Mouse (Mus musculus): ENCODE data around the gene Abhd4.

Gene Abhd4

DNA sequence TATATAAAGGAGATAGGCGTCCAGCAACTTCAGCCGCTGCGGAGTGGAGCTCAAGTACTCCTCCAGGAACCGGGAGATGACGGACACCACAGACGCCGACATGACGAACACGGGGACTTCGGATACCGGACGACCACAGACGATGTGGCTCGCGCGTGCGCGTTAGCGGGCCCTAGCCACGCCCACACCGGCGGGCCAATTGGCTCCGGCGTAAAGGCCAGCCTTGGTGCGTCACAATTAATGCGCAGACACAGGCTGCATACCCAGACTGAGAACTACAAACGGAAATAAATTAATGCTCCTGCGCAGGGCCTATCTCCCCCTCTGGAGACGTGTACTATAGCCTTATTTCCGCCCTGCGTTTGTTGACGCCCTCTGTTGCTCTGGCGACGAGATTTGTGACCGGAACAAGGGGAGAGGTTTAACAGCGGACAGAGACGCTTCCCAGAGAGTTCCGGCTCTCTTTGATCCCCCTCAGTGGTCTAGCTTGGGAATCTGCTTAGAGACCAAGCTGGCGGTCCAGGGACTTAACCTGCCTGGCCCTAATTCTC lies at the start of gene Abhd4, which contains the start of gene Dad1:
Gene Abhd4, plus strand, starts transcription at position 448 of the 551 bp plus-strand sequence.
Gene Dad1, minus strand, starts transcription at position 364 of the 551 bp plus-strand sequence.
- DNase-seq, result peak; percentile 98 to 99

DNA sequence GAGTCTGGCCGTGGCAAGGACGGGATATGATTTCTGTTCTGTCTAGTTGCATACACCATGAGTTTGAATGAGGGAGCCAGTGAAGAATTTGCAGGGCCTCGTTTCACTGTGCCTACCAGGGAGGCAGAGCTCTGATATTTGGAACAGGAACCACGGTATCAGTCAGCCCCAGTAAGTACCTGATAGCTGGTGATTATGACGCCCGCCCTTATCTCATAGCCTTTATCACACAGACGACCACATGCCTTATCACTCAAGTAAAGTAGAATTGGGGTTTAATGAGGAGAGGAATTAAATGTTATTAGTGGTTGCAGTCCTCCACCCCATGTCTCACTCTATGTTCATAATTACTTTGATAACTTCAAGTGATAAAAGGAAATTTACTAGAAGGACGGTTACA lies 49.7 kb upstream of the Abhd4 start:
- no peak for DNase-seq

DNA sequence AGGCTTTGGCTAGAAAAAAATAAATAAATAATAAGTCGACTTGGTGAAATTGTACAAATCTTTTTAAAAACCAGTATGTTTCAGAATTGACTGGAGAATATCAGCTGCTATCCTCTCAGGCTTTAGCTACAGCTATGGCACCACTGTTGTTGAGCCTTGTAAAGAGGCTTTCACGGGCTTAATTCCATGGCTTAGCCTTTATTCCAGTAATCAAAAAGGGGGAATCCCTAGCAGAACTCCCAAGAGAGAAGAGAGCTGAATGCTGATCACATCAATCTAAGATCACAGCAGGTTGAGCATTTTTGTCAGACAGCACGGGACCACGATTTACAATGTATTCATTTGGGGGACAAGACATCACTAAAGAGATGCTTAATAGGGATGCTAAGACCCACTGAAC lies 49.2 kb upstream of the Abhd4 start:
- no peak for DNase-seq

DNA sequence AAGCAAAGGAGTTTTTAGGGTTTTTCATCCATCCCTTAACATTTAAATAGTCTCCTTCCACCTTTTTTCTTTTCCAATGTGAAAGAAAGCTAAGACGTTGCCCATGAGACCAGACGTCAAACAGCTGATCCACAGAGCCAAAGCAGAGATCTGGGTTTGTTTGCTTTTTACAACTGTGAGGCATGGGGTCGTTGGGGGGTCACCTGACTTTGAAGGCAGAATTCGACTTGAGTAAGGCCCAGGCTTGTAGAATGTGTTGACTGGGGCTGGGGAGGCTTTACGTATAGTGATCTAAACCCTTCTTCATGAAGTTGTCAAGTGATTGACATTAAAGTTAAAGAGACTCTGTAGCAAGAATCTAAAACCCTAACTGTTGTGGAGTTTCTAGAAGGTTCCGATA lies 48.1 kb upstream of the Abhd4 start:
- DNase-seq, result no peak

DNA sequence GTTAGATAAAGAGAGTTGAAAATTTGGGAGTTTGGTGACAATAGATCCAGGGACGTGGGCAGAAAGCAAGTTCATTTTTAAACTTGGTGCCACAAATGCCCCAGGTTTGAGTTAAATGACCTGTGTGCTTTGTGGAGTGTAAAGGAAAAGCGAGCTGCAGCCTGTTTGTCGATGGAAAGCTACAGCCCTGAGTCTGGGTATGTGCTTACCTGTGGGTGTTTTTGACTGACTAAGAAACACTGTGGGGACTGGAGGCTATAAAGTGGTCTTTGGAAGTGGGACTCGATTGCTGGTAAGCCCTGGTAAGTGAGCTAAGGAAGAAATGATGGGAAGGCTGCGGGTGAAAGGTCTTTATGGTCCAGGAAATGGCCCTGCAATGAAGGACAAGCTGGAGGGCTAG lies 47.7 kb upstream of the Abhd4 start:
- no peak for DNase-seq

DNA sequence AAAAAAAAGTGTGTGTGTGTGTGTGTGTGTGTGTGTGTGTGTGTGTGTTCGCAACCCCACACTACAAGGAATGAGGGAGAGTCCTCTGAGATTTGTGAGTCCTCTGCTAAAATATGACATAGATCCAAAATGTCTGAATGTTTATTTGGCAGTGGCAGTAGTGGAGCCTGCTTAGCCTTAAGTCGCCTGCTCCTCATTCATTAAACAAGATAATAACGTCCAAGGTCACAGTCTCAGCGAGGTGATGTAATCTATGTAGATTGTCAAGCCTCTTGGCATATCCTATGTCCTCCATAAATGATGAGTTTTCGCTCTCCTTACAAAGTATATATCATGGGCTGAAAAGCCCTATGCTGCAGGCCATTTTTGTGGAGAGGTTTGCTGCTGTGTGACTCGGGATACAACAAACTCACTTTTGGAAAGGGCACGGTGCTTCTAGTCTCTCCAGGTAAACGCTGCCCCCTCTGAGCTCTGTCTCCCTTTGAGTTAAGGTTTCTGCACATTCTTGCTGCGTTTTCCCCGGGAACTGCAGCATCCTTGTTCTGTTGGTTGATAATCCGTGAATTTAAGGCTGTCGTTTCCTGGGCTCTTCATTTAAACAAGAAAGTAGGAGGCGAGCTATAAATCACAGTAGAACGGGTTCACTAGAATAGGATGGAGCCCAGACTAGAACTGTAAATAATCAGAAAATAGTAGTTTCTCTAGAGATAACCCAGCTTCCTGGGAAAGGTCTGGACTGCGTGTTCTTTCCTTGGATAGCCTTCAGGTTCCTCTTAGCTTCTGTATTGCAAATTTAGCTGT lies 47.0 kb upstream of the Abhd4 start:
- DNase-seq, result no peak

DNA sequence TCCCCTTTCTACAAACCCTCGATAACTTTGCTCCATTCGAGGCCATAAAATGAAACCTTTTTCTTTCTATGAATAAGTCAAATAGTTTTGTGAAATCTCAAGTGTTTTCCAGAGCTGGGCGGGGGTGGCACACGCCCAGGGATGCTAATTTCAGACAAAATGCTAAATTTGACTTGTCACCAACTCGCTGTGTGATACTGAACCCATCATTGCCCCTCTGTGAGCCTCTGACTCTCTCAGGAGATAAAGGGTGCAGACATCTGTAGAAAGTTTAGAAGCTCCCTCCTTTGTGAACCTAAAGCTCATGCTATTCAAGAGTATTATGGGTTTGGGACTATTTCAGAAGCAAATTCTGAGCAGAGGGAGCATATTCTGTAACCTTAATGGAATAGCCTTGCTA lies 46.1 kb upstream of the Abhd4 start:
- no peak for DNase-seq

DNA sequence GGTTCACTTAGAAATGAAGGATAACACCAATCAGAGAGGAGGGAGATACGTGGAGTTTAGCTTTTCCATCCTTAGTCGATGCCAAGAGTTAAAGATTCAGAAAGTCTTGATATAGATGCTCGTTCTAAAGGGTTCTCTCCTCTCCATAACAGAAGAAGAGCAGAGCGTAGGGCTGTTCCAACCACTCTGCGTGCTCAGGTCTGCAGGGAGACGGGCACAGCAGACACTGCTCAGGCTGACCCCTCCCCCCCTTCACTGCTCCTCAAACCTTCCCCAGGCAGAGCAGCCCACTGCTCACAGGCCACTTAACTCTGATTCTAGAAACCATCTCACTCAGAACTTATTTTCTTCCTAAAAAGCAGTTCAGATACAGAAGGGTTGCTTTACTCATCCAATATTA lies 45.2 kb upstream of the Abhd4 start:
- DNase-seq, result no peak

DNA sequence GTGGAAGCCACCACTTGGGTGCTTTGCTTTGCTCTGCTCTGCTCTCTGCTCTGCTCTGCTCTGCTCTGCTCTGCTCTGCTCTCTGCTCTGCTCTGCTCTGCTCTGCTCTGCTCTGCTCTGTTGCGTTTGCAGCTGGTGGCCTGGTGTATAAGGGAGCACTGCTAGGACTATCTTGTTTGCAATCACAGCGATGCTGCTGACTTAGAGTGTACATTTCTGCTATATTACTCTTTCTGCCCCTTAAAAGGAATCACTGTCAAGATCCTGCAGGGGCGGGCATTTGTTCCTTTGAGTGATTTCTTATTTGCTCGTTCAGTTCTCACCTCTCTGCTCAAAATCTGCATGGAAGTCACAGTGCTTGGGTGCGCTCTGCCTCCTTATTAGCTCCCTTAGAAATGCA lies 44.1 kb upstream of the Abhd4 start:
- DNase-seq, result no peak

DNA sequence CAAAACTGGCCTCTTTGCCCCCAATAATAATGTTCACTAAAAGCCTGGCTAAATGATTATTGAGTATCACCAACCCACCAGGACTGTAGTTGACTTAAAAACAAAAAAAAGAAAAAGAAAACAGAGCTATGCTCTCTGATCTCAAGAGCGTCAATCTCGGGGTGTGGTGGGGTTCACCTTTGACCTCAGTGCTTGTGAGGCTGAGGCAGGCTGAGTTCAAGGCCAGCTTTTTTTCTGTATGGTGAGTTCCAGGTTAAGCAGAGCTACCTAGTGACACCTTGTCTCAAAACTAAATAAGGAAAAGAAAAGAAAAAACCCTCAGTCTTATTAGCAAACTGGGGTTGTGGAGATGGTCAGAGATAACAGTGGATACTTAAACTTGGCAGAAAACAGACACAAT lies 43.6 kb upstream of the Abhd4 start:
- DNase-seq, result no peak

DNA sequence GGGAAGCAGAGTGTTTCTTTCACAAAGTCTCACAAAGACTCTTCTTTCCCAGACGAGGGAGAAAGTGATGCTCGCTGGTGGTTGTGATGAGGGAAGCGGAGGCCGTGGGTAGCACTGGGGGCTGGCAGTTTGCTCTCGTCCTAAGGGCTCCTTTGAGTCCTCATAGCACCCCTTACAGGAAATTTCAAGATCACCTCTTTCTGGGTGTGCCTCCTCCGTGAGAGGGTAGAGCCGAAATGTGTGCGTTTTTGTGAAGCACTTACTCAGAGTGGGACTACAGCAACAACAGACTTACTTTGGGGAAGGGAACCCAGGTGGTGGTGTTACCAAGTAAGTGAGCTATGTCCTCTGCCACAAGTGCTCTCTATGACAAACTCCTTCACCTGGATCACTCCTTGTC lies 42.8 kb upstream of the Abhd4 start:
- DNase-seq, result no peak

DNA sequence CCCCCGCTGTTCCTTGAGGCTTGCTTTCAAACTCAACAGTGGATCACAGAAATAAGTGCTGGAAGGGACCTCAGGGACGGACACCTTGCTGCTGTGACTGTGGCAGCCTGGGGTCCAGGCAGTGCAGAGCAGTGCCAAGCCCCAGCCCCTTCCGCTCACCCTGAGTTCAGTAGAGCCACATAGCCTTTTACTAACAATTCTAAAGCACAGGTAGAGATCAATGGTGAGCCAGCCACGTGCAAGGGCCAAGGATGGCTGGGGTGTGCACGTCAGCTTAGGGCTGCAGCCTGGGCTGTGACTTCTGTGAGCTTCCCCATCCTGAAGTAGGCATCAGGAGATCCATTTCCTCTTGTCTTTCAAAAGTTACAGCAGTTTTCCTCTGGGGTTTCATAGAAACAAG lies 42.2 kb upstream of the Abhd4 start:
- no peak for DNase-seq

DNA sequence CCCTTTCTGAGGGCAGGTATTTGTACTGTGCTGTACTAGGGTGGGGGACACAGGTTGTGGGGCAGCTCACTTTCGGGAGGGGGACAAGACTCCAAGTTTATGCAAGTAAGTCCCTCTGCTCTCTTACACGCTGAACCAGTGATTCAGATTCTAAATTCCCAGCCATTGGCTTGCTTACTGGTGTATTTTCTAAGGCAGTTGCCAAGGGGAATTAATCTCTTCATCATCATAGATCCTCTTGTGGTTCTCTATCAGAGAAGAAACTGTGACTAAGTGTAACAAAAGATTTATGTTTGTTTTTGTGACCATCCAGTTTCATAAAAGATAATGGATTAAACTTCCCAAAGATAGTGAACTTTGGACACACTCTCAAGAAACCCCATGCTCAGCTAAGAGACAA lies 40.3 kb upstream of the Abhd4 start:
- DNase-seq, result no peak

DNA sequence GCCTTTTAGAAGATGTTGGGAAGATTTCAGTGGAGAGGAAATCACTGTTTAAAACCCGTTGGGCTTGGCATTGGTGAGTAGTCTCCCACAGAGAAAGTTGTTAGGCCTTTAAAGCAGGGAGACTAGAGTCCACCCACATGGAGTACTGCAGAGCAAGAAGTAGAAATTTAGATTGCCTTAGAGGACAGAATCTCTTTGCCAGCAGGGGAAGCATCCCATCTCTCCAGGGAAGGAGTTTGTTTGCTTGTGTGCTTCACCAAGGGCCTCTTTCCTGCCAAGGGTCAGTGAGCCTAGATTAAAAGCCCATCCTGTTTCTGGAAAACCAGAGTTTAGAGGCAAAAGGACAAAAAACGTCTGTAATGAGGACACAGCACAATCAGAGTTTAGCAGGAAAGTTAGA lies 39.5 kb upstream of the Abhd4 start:
- DNase-seq, result no peak

DNA sequence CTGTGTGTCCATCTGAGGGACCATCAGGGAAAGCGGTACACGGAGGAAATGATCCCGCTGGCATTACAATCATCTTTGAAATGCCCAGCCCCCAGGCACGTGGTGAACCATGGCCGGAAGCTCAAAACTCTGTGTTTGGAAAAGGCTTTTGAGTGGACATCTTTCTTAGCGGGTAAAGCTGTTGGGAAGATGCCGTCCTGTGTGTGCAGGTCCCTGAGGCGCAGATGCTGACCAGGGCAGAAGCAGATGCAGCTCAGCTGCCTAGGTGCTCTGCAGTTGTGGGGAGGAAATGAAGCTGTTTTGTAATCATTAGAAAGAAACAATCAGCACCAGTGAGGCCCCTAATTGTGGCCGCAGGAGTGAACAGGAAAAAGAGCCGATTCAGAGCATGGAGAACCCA lies 39.1 kb upstream of the Abhd4 start:
- no peak for DNase-seq

DNA sequence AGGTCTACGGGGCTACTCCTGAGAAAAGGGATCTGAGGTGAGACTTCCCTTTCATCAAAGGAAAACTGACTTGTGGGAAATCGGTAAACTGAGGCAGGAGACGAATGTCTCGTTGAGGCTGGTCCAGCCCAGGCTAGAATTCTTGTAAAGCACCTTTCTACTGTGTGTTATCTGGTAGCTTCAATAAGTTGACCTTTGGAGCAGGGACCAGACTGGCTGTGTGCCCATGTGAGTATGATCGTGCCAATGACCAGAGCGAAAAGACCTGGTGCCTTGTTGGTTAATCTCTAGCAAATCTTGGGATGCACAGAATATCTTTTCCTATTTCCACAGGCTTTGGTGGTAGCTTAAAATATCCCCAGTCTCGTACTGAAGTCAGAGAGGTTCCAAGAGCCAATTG lies 37.9 kb upstream of the Abhd4 start:
- DNase-seq, result peak in 1 of 2 experiments; percentile 26

DNA sequence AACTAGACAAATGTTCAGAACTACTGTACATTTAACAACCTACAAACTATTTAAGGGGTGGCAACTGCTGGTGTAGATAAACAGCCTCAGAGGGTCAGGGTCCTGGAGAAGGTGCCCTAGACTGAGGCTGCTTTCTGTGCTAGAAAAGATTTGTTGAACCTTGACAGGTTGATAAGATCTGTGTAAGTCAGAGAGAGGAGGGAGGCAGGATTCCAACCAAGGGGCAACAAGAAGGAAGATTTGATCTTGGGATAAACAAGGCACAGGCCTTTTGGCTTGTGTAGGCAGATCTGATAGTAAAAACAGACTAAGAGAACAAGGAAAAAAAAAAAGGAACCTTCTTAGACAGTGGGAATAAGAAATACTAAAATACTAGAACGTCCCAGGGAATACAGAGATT lies 35.8 kb upstream of the Abhd4 start:
- no peak for DNase-seq

DNA sequence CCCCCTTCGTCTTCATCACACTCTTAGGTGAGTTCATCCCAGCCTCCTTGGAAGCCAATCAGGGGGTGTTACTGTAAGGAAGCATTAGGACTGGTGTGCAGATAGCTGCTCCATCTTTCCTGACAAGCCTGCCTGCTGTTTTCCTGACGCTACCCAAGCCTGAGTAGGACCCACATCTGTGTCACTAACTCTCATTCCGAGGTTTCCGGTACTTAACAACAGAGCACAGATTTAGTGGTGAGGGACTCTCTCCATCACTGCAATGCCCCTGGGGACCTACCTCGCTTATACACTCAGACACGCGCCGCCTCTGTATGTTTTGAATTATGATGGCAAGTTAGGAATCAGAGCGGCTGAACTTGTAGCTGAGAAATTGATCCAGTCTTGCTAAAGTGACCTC lies 35.3 kb upstream of the Abhd4 start:
- no peak for DNase-seq

DNA sequence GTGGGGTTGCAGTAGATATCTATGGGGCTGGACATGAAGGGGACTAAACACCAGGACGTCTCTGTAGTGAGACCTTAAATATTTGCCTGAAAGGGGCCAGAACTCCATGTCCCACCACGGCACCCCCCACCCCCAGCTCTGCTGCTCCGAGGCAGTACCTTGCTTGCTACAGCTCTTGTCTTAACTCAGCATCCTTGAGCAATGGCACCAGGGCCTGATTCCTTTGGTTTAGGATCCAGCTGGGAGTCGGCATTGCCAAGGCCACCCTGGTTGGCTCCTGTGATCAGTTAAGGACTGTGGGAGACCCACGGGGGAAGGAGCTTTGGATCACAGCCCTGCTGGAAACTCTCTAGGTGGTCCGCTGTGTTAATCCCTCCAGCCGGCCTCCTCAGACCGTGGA lies 34.7 kb upstream of the Abhd4 start:
- DNase-seq, result no peak

DNA sequence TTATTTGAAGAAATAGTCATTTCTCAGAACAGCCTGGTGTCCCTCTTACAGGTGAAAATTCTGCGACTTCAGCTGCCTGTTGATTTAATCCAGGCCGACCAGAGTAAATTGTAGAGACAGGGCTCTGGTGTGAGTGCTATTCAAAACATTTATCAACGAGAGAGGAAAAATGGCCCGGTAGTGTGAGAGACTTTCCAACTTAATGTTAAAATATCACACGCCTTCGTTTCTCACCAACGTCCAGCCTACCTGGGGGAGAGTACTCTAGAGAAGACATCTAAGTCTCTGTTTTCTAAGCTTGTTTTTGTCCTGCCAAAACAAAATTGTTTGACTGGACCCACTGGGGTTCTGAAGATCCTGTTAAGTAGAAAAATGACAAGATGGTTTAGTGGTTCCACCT lies 34.1 kb upstream of the Abhd4 start:
- DNase-seq, result no peak

DNA sequence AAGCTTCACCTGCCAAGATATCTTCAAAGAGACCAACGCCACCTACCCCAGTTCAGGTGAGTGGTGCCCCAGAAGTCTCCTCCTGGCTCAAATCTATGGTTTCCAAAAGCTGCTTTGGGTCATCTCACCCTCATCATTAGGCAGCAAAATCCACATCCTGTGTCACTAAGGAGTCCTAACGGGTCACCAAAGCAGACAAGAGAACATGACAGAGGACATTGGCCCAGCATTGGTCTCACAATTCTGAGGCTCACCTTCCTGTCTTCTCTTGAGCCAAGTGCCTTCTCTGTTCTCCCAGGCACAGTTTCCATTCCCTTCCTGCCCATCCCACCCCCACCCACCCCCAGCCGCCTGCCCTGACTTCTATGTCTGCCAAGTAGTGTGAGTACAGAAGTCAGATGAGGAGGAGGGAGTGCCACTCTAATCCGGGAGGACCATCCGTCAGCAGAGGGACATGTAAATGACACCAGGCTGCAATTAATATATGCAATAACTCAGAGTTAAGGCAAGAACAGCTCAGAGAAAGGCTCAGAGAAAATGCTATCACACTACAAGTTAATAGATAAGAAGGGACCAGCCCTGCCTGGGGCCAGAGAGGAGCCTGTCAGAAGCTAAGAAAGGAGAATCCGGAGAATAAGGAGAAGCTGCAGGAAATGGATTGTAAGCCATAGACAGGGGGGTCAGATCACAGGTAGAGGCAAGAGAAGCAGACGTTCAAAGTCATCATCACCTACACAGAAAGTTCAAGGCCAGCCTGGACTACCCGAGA lies 33.1 kb upstream of the Abhd4 start:
- DNase-seq, result no peak

DNA sequence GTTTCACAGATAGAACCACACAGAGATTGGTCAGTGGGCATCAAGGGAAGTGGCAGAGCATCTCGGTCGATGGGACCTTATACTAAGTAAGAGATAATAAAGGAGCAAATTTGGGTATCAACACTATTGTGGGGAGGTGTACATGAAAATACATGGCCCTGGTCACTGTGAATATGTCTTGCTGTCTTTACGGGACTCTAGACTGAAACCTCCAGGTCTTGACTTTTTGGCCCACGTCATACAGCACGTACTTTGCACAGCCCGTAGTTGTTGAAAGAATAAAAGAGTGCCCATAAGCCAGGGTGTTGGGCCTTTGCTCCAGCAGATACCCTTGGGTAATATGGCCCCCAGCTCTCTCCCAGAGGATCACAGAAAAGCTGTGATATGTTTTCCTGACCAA lies 32.3 kb upstream of the Abhd4 start:
- no peak for DNase-seq

DNA sequence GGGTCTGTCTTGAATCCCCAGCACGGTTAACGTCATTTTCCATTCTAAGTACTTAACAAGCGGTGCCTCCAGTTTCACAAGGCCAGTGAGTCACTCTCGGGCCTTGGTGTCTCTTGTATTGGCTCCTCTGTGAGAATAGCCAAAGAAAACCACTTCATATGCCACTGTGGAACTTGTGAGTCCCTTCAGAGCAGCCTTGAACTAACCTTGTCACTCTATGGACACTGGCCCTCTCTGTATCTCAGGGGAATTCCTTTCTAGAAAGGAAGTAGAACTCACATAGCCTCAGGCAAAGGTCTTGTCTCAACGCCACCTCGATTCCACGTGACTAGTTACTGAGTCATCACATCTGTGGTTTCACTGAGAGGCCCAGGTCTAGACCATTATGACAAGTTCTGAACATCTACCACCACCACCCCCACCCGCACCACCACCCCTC lies 31.7 kb upstream of the Abhd4 start:
- no peak for DNase-seq
